ENCODE assay signal across 16 mouse cellular contexts in the genomic region with DNA sequence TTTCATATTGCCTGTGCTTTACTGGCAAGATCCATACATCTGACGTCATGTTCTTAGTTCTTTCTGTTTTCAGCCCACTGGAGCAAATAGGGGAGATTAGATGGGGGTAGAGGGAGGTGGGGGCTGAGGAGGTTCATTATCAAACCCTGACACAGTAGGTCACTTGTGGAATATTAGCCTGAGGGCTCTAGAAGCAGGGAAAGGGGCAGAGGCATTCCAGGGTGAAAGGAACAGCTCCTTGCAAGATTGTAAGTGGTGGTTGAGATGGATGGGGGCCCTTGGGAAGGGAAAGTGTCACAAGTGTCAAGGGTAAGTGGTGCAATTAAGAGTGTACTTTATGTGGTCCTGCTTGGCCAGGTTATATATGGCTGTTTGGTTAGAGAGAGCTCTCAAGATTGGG.
"Had no signal": no experiment of that assay in that cellular context is flagged by ENCODE, and none has a peak within 500 bp of the region (broad histone marks: within the 10 kb centered on the region; RNA-seq: fewer than 3 reads in every experiment).

No protein-coding gene starts in this region.

- DNase-seq: heart, postnatal 10 days; heart, postnatal 14 days; heart, postnatal 36 days; heart, postnatal 4 days; kidney, adult 11 months; kidney, adult 18-20 months; kidney, adult 2 months; kidney, adult 8-10 months; kidney, adult 9 months; kidney, postnatal 10 days; kidney, postnatal 14 days; kidney, postnatal 25 days; kidney, postnatal 36 days; kidney, postnatal 4 days; layer of hippocampus, adult 9-11 months; layer of hippocampus, postnatal 36 days had no signal
